Mouse (Mus musculus) urinary bladder, postnatal 25 days (tissue): ENCODE results near the gene Cfap69.

Experiments
- DNase-seq: peaks from one replicate; pipeline ENCODE4 v3.0.0; 2022; ENCODE audit warnings: low spot score

Cfap69 gene

DNA sequence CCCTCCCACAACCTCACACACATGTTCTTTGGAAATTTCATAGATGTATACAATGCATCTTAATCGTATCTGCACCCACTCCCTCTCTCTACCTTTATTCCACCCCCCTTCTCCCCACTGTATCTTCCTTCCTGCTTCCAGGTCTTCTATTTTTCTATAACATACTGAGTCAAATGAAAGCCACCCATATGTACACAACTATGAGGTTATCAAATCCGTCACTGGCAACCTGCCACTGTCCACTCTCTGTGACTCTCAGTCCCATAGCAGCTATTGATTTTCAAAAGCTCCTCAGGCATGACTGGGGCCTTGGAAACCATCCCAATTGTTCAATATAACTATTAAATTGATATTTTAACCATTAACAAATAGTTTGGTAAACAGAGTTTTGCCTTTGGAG, 6.1 kb downstream of the Cfap69 start:
- DNase-seq: no peak

- DNase-seq: no peak
These were observed 15.0 kb downstream of the Cfap69 start for GRCm38 (mm10) chr5:5648817-5649569.

- no peak for DNase-seq
These were observed 17.9 kb downstream of the Cfap69 start for GRCm38 (mm10) chr5:5646173-5646572.

- no peak for DNase-seq
These were observed 25.5 kb downstream of the Cfap69 start for GRCm38 (mm10) chr5:5638496-5638895.

DNA sequence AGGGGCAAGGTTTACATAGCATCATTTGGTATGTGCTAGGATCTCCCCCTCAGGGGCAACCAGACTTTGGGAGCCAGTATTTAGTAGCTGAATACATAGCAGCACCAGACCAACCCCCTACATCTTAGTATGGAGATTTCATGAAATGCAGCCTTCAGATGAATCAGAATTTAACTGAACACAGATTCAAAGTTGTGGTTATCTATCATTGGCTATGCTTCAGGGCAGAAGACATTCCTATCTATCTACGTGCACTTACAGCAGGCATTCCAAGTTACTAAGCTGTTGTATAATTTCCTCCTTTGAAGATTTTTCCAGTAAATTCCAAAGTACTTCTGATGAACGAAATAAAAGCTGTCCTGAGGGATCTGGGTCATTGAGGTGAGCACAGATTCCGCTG, 38.5 kb downstream of the Cfap69 start:
- no peak for DNase-seq

GRCm38 (mm10) chr5:5618329-5618728, 45.7 kb downstream of the Cfap69 start:
- DNase-seq: no peak

DNA sequence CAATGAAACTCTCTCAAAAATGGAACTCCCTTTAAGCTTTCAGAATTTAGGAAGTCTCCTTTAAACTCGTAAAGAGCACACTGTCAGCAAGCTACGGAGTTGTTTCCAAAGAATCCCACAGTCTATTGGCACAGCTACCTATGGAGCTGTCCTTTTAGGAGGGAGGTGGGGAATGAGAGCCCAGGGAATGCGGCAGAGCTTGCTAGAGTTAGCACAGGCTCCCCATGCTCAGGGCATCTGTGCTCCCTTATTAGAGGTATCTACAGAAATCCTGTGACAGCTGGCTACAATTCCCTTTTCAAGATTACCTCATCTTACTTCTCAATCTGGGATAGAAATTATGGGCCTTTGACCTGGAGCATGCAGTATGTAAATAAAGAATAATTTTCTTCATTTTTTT, 53.5 kb downstream of the Cfap69 start:
- no peak for DNase-seq

- DNase-seq: no peak
These were observed 76.4 kb downstream of the Cfap69 start for GRCm38 (mm10) chr5:5587686-5588085.

DNA sequence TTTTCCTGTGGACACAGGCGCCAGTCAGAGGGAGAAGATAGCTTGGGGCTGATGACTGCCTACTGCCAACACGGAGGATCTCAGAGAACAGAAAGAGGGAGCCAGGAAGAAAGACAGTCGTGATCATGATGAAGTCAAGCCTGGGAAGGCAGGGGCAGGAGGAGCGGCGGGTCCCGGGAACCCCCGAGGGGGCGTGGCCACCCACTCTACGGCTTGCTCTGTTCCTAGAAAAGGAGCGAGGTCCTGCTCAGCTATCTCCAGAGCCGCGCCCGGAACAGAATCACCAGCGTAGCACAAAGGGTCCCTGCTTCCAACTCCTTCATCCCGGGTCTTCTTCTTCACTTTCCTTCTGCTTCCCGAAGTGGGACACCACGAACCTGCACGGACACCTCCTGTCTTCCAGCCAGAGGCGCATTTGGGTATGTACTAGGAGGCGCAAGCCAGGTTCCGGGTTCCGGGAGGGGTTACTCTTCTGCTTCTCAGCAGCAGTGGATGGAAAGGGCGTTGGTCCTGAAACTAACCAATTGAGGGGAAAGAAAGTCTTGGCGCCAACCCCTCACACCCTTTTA, 90.2 kb downstream of the Cfap69 start, which contains the start of gene Gm8773:
Gene Gm8773, plus strand, starts transcription at position 51 of the 569 bp plus-strand sequence.
- peak; percentile 13 for DNase-seq

- DNase-seq: no peak
These were observed 101.6 kb downstream of the Cfap69 start for GRCm38 (mm10) chr5:5562435-5562834.

DNA sequence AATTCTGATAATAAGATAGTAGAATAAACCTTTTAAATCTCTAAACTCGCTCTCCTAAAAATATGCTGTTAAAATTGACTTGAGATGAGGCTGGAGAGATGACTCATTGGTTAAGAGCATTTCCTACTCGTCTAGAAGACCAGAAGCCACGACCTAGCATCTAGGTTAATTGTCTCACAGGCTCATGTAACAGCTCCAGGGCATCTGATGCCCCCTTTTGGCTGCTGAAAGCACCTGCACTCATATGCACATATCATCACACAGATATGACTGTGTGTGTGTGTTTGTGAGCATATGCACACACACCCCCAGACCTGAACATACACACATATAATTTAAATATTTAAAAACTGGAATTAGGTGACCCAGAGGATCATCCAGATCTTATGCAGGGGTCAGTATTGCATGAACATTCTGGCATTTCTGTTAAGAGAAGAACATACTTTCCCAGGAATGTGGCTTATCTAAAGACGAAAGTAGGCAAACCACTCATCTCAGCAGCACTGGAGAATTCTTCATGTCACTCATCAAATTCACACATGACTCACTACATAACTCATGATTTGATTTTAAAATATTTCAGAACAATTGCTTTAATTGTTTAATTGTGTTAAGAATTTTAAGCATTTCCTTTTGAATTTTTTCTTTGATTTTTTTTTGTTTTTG, 102.9 kb downstream of the Cfap69 start:
- no peak for DNase-seq

- DNase-seq: no peak
These were observed 104.2 kb downstream of the Cfap69 start for GRCm38 (mm10) chr5:5559798-5560197.

- peak; percentile 94 for DNase-seq
These were observed 104.8 kb downstream of the Cfap69 start, which contains the start of gene Gtpbp10 for GRCm38 (mm10) chr5:5559079-5559740. TSS of gene Gtpbp10 (minus strand) at chr5:5559538.

DNA sequence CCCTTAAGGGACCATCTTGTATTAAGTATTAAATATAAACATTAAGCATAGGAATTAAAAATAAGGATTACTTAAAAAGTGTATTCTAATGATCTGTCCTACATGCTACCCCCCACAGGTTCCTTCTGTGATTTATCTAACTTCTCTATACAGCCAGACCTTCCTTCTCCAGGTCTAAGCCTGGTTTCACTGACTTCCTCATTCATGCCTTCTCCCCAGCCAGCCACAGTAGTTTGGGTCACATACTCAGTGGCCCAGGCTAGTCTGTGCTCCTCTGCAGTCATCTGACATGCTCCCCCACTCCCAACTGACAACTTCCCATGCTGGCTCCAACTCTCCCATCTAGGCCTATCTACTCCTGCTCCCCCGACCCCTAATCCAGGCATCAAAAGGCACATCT, 112.9 kb downstream of the Cfap69 start:
- DNase-seq: no peak

DNA sequence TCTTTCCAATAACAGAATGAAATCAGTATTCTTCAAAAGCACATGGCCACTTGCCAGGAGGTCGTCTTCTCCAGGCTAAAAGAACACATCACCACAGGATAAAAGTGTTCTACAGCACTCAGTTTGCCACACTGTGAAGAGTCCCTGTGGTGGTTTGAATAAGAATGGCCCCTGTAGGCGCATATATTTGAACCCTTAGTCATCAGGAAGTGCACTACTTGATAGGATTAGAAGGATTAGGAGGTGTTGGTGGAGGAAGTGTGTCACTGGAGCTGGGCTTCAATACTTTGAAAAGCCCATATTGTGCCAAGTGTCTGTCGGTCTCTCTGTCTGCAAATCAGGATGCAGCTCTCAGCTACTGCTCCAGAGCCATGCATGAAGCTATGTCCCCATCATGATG, 123.7 kb downstream of the Cfap69 start:
- DNase-seq: no peak

GRCm38 (mm10) chr5:5539771-5540170, 124.3 kb downstream of the Cfap69 start:
- no peak for DNase-seq

- no peak for DNase-seq
These were observed 127.9 kb downstream of the Cfap69 start for GRCm38 (mm10) chr5:5536131-5536530.

DNA sequence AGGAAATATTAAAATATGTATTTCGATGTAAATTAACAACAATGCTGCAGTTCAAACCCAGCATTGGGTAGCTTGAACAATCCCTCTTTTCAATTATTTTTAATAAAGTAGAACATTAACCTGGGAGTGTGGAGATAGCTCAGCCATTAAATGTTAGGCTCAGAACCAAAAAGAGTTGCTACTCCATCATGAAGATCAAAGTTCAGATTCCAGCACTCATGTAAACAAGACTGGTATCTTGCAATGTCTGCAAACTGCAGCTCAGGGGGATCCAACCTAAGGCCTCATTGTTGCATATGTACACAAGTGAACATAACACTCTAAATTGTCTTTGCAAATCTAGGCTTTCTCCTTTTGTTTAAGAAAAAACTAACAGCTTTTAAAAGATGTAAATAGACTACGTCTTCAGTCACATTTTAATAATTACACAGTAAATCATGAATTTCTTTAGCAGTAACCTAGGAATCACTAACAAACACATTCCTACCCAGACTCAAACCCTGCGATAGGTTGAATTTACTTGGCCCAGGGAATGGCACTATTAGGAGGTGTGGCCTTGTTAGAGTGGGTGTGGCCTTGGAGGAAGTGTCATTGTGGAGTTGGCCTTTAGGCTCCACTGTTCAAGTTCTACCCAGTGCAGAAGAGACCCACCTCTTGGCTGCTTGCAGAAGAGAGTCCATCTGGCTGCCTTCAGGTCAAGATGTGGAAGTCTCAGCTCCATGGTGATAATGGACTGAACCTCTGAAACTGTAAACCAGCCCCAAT, 130.2 kb downstream of the Cfap69 start:
- DNase-seq: no peak
